Mouse (Mus musculus) embryonic stem cell, embryonic (primary cell): ENCODE data around the gene Ddi2.

Experiments used
- CTCF ChIA-PET, 4 experiments: fragments of 300-600 bp in 2 of 4; fragments of 350-600 bp in 2 of 4; sonication (Branson Sonifier 250); formaldehyde crosslinking; loops; one replicate each; lab custom pipeline; 2022; ENCODE audit warnings: inconsistent platforms in 2 of 4; lab: Charles Lee
- POLR2A ChIA-PET, 4 experiments: fragments of 300-600 bp in 2 of 4; fragments of 350-600 bp in 2 of 4; sonication (Branson Sonifier 250); formaldehyde crosslinking; loops; one replicate each; lab custom pipeline; 2022; ENCODE audit warnings: antibody characterized with exemption in 4 of 4, inconsistent platforms in 1 of 4; lab: Charles Lee

Gene Ddi2

GRCm38 (mm10) chr4:141722731-141723672 is at the start of gene Ddi2:
Gene Ddi2, minus strand, starts transcription at chr4:141723419.
- POLR2A ChIA-PET = interaction anchor here (0.6 to 3.0 kb wide), 51 partner anchors 8 to 1563 kb away, joined by 3 to 18 read pairs (median 3); partner anchors contain the start of genes Casp9 (in 2 of the 4), Agmat (in 1 of the 4), Fam131c (in 1 of the 4) and Tmem82 (in 1 of the 4)
- CTCF ChIA-PET = interaction anchor here in 2 of 4 experiments (0.7 to 1.5 kb wide), 2 partner anchors 28 to 98 kb away, joined by 3 read pairs; no protein-coding TSS in a partner anchor

- ChIA-PET CTCF (interaction anchor here in 3 of 4 experiments (0.6 to 1.5 kb wide), 25 partner anchors 8 to 727 kb away, joined by 3 to 15 read pairs (median 4); partner anchors contain the start of genes Casp9 (in 1 of the 3) and Spata21 (in 1 of the 3)), POLR2A (interaction anchor here in 2 of 4 experiments (0.6 to 1.1 kb wide), 5 partner anchors 12 to 430 kb away, joined by 3 to 4 read pairs (median 3); partner anchors contain the start of gene Casp9 (in 1 of the 2))
Observed at GRCm38 (mm10) chr4:141773019-141773418, 49.8 kb upstream of the Ddi2 start.

GRCm38 (mm10) chr4:141771823-141772222 is 48.6 kb upstream of the Ddi2 start:
- ChIA-PET POLR2A (interaction anchor here in 1 of 4 experiments (1.1 kb wide), 1 partner anchor 22 kb away, joined by 3 read pairs; the partner anchor contains the start of gene Casp9), CTCF (interaction anchor here in 2 of 4 experiments (1.0 to 1.1 kb wide), 2 partner anchors 19 to 303 kb away, joined by 5 read pairs; no protein-coding TSS in a partner anchor)

- CTCF ChIA-PET = interaction anchor here in 1 of 4 experiments (1.3 kb wide), 1 partner anchor 14 kb away, joined by 3 read pairs; no protein-coding TSS in a partner anchor
- POLR2A ChIA-PET = no interaction called here
Observed at GRCm38 (mm10) chr4:141769501-141770160, 46.4 kb upstream of the Ddi2 start.

DNA sequence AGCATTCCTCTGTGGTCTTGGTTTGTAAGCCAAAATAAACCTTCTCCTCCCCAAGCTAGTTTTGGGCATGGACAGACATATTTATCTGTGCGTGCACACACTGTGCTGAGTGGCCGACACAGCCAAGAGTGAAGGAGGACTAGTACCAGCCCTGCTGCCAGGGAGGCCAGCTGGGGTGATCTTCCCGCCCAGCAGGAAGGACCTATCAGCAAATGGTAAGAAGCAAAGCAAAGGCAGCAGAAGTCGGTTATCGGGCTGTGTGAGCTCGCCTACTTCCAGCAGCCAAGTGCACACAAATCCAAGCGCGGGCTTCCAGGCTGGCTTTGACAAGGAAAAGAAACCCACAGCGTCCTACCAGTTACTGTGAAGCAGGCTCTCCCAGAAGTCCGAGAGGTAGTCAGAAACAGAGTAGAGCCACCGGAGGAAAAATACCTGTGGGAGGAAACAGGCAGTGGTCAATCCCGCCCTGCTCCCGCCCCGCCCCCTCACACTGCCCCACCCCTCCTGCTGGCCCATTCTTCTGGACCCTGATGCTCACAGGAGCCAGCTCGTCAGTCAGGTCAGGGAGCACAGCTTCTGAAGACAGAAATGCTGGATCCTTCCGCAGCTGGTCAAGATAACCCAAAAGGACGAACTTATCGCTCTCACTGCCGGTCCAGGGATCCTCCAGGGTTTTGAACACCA is 44.3 kb upstream of the Ddi2 start:
- CTCF ChIA-PET = interaction anchor here in 2 of 4 experiments (0.6 kb wide), 2 partner anchors 265 to 356 kb away, joined by 3 to 6 read pairs; no protein-coding TSS in a partner anchor
- POLR2A ChIA-PET = interaction anchor here in 2 of 4 experiments (0.9 to 1.2 kb wide), 3 partner anchors 19 to 95 kb away, joined by 3 to 6 read pairs (median 3); no protein-coding TSS in a partner anchor

- ChIA-PET POLR2A (interaction anchor here in 1 of 4 experiments (0.6 to 1.2 kb wide), 2 partner anchors 17 to 94 kb away, joined by 3 read pairs; no protein-coding TSS in a partner anchor), CTCF (interaction anchor here in 1 of 4 experiments (0.6 kb wide), 1 partner anchor 264 kb away, joined by 3 read pairs; no protein-coding TSS in a partner anchor)
Observed at GRCm38 (mm10) chr4:141766668-141767352, 43.6 kb upstream of the Ddi2 start.

DNA sequence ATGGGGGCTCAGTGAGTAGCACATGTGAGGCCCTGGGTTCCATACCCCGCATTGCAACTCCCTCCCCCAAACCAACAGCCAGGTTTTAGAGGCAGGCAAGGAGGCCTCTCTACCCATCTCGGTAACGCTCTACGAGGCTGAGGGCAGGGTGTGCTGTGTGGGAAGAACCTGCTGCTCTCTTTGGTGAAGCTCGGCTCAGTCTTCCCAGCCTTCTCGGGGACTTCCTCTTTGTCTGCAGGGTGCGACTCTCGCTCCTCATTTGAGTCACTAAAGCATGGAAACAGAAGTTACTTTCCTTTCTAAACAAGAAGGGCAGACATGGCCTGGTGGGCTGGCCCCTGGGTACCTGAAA is 43.1 kb upstream of the Ddi2 start:
- ChIA-PET CTCF (no interaction called here), POLR2A (interaction anchor here in 1 of 4 experiments (0.6 to 1.2 kb wide), 2 partner anchors 18 to 94 kb away, joined by 3 read pairs; no protein-coding TSS in a partner anchor)

DNA sequence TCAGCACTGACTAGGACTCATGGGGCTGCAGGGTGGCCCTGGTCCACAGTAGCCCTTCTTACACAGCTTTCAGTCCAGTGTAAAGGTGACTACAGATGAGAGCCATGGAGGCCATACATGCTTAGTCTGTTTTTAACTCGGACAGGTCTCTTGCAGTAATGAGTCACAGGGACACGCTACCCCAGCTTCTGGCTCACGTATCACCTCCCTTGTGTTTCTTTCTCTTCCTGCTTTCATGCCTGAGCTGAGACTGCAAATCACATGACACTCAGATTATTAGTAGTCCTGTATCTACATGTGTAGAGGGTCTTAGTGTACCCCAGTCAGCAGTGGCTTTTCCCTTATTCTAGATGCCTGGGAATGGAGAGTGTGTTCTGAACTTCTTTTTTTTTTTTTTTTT is 41.8 kb upstream of the Ddi2 start:
- ChIA-PET CTCF (interaction anchor here in 2 of 4 experiments (0.6 to 1.3 kb wide), 4 partner anchors 8 to 1560 kb away, joined by 3 to 8 read pairs (median 3); no protein-coding TSS in a partner anchor), POLR2A (interaction anchor here in 1 of 4 experiments (0.6 to 1.1 kb wide), 6 partner anchors 12 to 190 kb away, joined by 3 to 7 read pairs (median 4); partner anchors contain the start of gene Casp9)

DNA sequence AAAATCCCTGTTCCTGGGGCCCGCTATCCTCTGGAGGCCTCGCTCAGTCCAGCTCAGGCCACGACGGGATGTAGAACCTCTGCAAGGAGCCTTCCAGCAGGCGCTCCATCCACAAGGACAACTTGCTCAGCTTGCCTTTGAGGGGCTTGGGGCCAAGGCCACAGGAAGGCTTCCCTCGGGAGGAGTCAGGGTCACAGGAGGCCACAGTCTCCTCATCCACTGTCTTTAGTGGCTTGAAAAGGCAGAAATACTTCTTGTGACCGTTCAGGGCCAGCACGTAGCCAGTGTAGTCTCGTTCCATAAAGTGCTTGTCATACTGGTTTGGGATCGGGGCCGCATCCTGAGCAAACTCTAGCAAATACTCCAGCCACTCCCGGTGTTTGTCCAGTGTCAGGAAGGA is 40.3 kb upstream of the Ddi2 start:
- ChIA-PET POLR2A (no interaction called here), CTCF (no interaction called here)

GRCm38 (mm10) chr4:141762102-141762598 is 38.9 kb upstream of the Ddi2 start:
- CTCF ChIA-PET = interaction anchor here in 2 of 4 experiments (0.5 to 1.3 kb wide), 3 partner anchors 11 to 488 kb away, joined by 3 to 4 read pairs (median 3); no protein-coding TSS in a partner anchor
- POLR2A ChIA-PET = interaction anchor here in 3 of 4 experiments (0.6 to 1.3 kb wide), 9 partner anchors 10 to 371 kb away, joined by 3 to 8 read pairs (median 3); partner anchors contain the start of genes Casp9 (in 1 of the 3) and Ddi2 (in 1 of the 3)

DNA sequence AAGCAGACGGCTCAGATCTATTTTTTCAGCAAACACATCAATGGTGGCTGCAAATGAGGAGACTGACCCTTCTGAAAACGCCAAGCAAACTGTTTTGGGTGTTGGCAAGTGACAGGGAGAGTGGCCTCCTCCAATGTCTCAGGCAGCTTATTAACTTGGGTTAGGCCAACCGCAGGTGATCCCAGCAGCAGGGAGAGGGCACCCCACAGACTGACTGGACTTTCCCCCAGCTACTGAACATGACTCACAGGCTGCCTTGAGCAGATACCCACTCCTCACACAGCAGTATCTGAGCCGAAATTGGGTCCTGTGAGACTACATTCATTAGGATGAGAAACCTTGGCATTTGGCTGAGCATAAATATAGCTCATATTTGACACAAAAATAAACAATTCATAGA is 37.7 kb upstream of the Ddi2 start:
- ChIA-PET POLR2A (interaction anchor here in 2 of 4 experiments (0.7 to 1.3 kb wide), 6 partner anchors 9 to 170 kb away, joined by 3 to 4 read pairs (median 3); partner anchors contain the start of gene Ddi2 (in 1 of the 2)), CTCF (interaction anchor here in 2 of 4 experiments (0.6 to 1.5 kb wide), 2 partner anchors 9 to 32 kb away, joined by 3 to 5 read pairs; no protein-coding TSS in a partner anchor)

GRCm38 (mm10) chr4:141758874-141759542 is 35.8 kb upstream of the Ddi2 start:
- POLR2A ChIA-PET = interaction anchor here in 1 of 4 experiments (0.9 to 1.4 kb wide), 3 partner anchors 21 to 34 kb away, joined by 3 to 4 read pairs (median 4); partner anchors contain the start of gene Casp9
- CTCF ChIA-PET = no interaction called here

- ChIA-PET CTCF (no interaction called here), POLR2A (no interaction called here)
Observed at GRCm38 (mm10) chr4:141757124-141757523, 33.9 kb upstream of the Ddi2 start.

- ChIA-PET POLR2A (interaction anchor here in 2 of 4 experiments (0.6 to 1.3 kb wide), 9 partner anchors 10 to 113 kb away, joined by 3 to 4 read pairs (median 3); partner anchors contain the start of genes Casp9 (in 1 of the 2) and Ddi2 (in 1 of the 2)), CTCF (interaction anchor here in 2 of 4 experiments (0.7 to 1.0 kb wide), 3 partner anchors 11 to 24 kb away, joined by 3 read pairs; no protein-coding TSS in a partner anchor)
Observed at GRCm38 (mm10) chr4:141755375-141755930, 32.2 kb upstream of the Ddi2 start.

- CTCF ChIA-PET = interaction anchor here in 3 of 4 experiments (0.6 to 1.7 kb wide), 11 partner anchors 8 to 701 kb away, joined by 3 to 5 read pairs (median 3); partner anchors contain the start of gene Casp9 (in 1 of the 3)
- POLR2A ChIA-PET = interaction anchor here in 3 of 4 experiments (0.6 to 2.1 kb wide), 14 partner anchors 9 to 124 kb away, joined by 3 to 9 read pairs (median 4); partner anchors contain the start of genes Casp9 (in 2 of the 3), Ddi2 (in 1 of the 3) and Plekhm2 (in 1 of the 3)
Observed at GRCm38 (mm10) chr4:141752076-141752421, 28.8 kb upstream of the Ddi2 start.
